Mouse (Mus musculus): Measurements from ENCODE around the gene Ncmap. TPM values are rescaled to one million over a fixed set of nuclear protein-coding genes. Genes with fewer than 3 reads are reported as not detected.

The Ncmap gene
- total RNA-seq, 2 experiments from 2014 or later: 0.93 to 1.2 TPM

DNA sequence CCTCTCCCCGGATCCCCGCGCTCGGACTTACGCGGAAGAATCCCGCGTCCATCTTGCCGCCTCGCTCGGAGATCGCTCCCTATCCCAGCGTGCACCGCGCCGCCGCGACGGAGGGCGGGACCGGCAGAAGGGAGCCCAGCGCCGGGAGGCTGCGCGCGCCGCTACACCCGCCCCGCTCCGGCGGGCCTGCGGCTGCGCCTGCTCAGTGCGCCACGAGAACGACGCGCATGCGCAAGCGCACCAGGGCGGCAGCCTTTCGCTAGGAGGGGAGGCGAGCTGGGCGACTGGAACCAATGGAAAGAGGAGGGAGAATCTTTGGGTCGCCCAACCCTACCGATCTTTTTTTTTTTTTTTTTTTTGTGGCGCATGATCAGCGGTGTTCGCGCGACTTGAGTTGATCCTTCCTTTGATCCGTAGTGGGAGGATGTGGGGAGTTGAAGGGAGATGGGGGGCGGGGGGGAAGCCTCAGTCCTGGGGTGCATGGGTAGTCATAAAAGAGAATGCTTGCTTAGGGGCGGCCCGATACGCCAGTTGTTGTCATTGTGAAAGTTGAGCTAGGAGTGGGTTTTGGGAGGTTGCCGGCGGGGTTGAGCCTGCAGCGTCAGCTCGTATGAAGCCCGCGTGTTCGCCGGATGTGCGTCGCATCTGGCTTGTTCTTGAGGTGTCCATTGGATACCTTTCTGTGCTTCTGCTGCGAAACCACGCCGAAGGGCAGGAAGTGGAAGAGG lies 44.8 kb downstream of the Ncmap start, which contains the start of gene Srrm1:
TSS of gene Srrm1 (minus strand) at position 256 of the 728 bp plus-strand sequence.
- DNase-seq (ENCODE audit: low spot score in 2 of 2): peak; percentile 97 to 99

DNA sequence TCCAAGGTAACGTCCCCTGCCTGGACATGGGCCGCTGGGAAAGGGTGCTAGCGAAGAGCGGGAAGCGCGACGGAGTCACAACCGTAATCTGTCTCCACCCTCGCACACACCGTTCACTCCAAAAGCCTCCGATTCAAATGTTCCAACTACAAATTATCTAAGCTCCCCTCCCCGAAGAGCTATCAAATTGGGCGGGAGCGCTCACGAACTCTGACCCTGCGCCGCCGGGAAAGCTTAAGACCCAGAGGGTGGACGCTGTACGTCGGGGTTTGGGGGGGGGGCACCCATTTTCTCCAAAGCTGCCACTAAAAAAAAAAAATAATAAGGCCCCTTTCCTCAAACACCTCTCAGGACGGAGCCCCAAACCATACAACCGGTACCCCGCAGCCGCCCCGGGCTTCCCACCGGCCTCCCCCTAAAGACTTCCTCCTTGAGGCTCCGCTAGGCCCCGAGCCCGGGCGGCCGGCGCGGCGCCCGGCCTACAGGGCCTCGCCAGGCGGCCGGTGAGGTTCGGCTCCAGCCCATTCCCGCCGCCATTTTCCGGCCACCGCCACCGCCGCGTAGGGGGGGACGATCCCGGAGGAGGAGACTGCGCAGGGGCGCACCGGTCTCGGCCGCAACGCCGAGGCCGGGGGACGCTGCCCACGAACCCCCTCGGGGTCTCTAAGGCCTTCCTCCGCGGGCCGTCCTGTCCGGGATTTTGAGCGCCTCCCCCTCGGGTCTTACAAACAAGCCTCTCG lies 45.5 kb downstream of the Ncmap start:
- peak in 1 of 2 experiments; percentile 16 for DNase-seq (ENCODE audit: low spot score in 2 of 2)

DNA sequence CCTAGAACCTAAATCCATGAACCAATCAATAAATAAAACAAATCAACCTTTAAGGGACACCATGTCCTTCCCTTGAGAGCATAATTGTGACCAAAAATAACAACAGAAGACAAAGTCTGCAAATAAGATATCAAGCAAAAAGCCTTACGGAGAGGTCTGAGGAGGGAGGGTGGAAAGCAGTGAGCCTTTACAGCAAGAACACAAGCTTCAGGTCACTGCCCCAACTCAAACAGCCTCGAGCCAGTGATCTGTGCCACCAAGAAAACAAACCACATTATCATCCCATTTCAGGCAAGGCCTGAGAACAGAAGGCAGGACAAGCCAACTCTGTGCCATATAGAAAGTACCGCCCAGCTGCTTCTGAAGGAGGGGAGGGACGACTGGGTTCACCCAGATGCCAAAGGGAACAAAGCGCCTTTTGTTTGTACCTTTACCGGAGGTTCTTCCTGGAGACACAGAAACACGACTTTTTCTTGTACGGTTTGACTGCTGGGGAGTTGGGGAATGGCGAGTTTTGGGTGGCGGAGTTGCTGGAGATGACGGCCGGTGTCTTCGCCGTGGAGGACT lies 60.6 kb downstream of the Ncmap start:
- DNase-seq (ENCODE audit: low spot score in 2 of 2): no peak

DNA sequence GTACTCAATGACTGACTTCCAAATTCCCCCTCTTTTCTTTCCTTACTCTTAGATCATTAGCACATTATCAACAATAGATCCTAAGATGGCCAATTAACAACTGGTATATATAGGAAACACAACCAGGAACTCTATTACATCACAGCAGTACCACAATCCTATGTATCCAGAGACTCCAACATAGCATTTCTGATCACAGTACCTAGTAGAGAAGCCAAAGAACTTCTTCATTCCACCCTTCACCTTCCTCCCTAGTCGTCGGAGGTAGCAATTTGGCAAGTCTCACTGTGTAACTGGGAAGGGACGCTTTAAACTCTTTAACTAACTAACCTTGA lies 62.0 kb downstream of the Ncmap start:
- DNase-seq (ENCODE audit: low spot score in 2 of 2): no peak

DNA sequence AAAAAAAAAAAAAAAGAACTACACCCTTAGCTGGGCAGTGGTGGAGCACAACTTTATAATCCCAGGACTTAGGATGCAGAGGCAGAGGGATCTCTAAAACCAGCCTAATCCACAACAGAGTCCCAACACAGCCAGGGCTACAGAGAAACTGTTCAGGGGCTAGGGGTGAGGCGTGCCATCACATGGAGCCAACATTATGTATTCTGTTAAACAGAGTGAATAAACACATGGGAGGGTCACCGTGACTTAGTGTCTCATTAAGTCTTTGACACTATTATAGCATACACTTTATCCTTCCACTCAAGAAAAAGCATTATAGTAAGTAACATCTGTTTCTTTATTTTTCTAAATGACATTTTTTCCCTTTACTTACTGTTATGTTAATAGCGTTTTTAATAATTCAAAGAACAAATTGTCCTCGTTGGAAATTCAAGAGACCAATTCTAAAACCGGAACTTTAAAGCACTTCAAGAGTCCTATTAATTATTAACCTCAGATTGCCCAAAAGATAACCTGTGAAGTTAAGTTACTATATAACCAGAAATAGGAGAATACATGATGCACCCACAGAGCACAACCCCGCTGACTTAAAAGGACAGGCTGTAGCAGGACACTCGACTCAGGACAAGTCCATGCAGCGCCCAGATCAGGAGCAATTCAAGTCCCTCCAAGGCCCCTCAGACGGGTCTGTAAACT lies 62.6 kb downstream of the Ncmap start:
- DNase-seq (ENCODE audit: low spot score in 2 of 2): no peak

DNA sequence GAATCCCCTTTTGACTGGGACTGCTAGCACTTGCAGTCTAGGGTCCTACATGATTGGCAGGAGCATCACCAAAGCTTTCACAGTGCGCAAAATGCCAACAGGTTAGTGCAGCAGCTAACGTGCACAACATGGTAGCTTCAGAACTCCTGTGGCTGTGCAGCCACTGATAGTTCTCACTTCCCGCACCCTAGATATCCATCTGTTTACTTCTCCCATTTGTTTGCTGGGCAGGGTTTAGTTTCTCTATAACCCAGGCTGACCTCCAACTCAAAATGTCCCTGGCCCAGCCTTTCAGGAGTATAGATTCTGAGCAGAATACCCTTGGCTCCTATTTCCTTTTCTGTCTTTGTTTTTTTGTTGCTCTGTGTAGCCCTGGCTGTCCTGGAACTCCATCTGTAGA lies 71.6 kb downstream of the Ncmap start:
- no peak for DNase-seq (ENCODE audit: low spot score in 2 of 2)

DNA sequence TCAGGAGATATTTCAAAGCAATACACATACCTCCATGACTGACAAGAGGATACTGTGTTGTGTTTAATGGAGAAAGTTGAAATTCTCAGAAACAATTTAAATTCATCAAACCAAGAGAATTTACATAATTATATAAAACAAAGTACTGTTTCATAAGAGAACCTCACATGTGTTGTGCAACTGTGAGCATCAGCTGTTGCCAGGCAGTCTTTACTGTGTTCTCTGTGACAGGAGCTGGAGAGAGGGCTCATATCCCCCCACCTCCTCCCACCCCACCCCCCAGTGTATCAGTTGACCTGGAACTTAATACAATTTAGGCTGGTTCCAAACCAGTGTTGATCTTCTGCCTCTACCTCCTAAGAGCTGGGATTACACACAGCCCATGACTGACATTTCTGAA lies 72.0 kb downstream of the Ncmap start:
- no peak for DNase-seq (ENCODE audit: low spot score in 2 of 2)

DNA sequence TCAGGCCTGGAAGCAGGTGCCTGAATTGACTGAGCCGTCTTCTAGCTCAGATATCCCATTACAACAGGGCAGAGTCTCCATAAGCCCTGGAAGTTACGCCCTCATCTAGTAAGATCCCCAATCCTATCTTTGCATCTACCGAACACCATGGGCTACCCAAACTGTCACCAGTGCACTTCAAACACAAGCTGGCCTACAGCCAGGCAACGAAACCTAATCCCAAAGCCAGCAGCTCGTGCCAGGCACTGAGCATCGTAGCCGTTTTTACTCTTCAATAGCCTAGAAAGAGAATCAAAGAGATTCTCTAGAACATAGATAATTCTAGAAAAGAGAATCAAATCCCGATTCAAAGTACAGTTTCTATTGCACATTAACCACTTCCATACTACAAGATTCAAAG lies 75.0 kb downstream of the Ncmap start:
- DNase-seq (ENCODE audit: low spot score in 2 of 2): no peak

Small RNA genes within 50 kb of the gene (microRNA-seq; reads per million reads assigned to microRNA genes)
- gene Mir700: 298 reads per million, percentile 60 among the genes with 10 or more reads in this experiment

Other genes with a start within 250 kb of the Ncmap start
- 10 to 100 TPM; 83.9 to 96.2 TPM for gene Clic4, start 125.4 kb downstream of the Ncmap start, total RNA-seq (2021)
- 100 to 1,000 TPM; 197 to 232 TPM for gene Srrm1, start 44.9 kb downstream of the Ncmap start, total RNA-seq (2021)
- 10 to 100 TPM; 22.3 to 26.7 TPM for gene Rcan3, start 35.6 kb upstream of the Ncmap start, total RNA-seq (2021)
- under 1 TPM; 0.59 to 0.67 TPM for gene Stpg1, start 96.6 kb upstream of the Ncmap start, total RNA-seq (2021)
- gene Nipal3, start 96.8 kb upstream of the Ncmap start, total RNA-seq (2021): 10 to 100 TPM; 14.0 to 24.1 TPM
- under 1 TPM; 0.14 to 0.22 TPM for gene Grhl3, start 175.4 kb upstream of the Ncmap start, total RNA-seq (2021)